Mouse (Mus musculus) midbrain, embryonic 15.5 days (tissue): ENCODE measurements at regions not wholly inside any gene's neighbourhood (a gene's known extent, or its start where the extent isn't known, plus 50 kb on each side); places are given as distances from the start of the nearest gene placed in this dataset.

Experiments used
- ATAC-seq: fragments of 200-750 bp; cut with Nextera tagmentation; replicated peaks from 2 replicates; pipeline ENCODE4 v1.8.0; 2017; ENCODE audit warnings: moderate TSS enrichment
- H3K27ac ChIP-seq: fragments of 300-500 bp; sonication (generic); 2 replicates; pipeline ENCODE4 v1.5.1; 2015; ENCODE audit warnings: mild to moderate bottlenecking, inconsistent platforms
- H3K27me3 ChIP-seq: fragments of 300-500 bp; sonication (generic); replicated peaks from 2 replicates; pipeline ENCODE4 v1.6.1; 2015; ENCODE audit warnings: inconsistent platforms
- H3K36me3 ChIP-seq: fragments of 300-500 bp; sonication (generic); replicated peaks from 2 replicates; pipeline ENCODE4 v1.6.1; 2015; ENCODE audit warnings: inconsistent platforms
- H3K4me1 ChIP-seq: fragments of 300-500 bp; sonication (generic); 2 replicates; pipeline ENCODE4 v1.6.1; 2015; ENCODE audit warnings: inconsistent platforms
- H3K4me2 ChIP-seq: fragments of 300-500 bp; sonication (generic); 2 replicates; pipeline ENCODE4 v1.6.1; 2015; ENCODE audit warnings: inconsistent platforms, mild to moderate bottlenecking, moderate library complexity
- H3K4me3 ChIP-seq: fragments of 300-500 bp; sonication (generic); 2 replicates; pipeline ENCODE4 v1.5.1; 2015; ENCODE audit warnings: mild to moderate bottlenecking, inconsistent platforms
- H3K9ac ChIP-seq: fragments of 300-500 bp; sonication (generic); 2 replicates; pipeline ENCODE4 v1.6.1; 2015; ENCODE audit warnings: mild to moderate bottlenecking, inconsistent platforms
- H3K9me3 ChIP-seq: fragments of 300-500 bp; sonication (generic); 2 replicates; pipeline ENCODE4 v1.6.1; 2016; ENCODE audit warnings: inconsistent platforms
- WGBS: fragments of 180-500 bp; shearing (Covaris S2); methylation state at CpG from one replicate; pipeline ENCODE4 v1.1.7; 2015; ENCODE audit warnings: mixed read lengths; 5-methylcytosine and 5-hydroxymethylcytosine counted together

DNA sequence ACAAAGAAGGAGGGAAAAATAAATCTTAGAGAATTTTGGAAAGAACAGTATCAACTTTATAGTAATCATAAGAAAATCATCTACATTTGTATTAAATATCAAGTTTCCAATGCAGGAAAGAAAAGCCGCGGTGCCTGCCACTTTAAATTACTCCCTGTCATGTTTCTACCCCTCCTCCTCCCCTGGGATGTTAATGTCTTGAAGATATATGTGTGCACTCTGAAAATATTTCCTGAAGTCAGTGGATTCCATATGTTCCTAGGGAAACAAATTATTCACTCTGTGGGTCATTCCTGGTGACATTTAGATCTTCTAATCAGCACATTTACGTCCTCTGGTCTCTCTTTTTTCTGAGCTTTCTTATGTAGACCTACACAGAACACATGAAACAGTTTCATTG lies 57.2 kb upstream of the Rspo3 start:
- H3K4me3 ChIP-seq: no peak overlapping the region
- 85% methylated on average over 3 of the region's 3 CpGs for WGBS
- H3K4me1 ChIP-seq: no peaks in the 10 kb centered on the region
- H3K27me3 ChIP-seq: no peaks in the 10 kb centered on the region
- H3K9me3 ChIP-seq: no peaks in the 10 kb centered on the region
- no peak overlapping the region for H3K27ac ChIP-seq
- no peak overlapping the region for H3K4me2 ChIP-seq
- no peak overlapping the region for H3K9ac ChIP-seq
- H3K36me3 ChIP-seq: no peaks in the 10 kb centered on the region
- no peak for ATAC-seq

DNA sequence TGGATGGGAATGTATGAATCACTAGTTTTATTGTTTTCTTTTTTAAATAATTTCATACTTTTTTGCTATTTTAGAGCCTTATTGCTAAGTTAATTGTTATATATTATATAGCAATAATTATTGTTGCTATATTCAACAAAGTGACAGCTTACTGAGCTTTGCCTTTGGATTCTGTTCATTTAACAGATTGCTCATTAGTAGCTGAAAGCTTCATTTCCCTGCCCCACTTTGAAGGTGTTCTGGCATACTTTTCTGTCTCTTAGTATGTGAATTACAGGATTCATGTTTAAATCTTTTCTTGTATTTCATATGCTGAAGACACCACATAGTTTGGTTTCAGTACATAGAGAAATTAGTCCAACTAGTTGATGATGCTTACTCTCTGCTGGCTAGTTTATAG lies 54.5 kb upstream of the Rspo3 start:
- H3K9me3 ChIP-seq: no peaks in the 10 kb centered on the region
- no peak overlapping the region for H3K27ac ChIP-seq
- no peak overlapping the region for H3K9ac ChIP-seq
- no peak overlapping the region for H3K4me3 ChIP-seq
- H3K27me3 ChIP-seq: no peaks in the 10 kb centered on the region
- no peak overlapping the region for H3K4me2 ChIP-seq
- no peaks in the 10 kb centered on the region for H3K36me3 ChIP-seq
- no peaks in the 10 kb centered on the region for H3K4me1 ChIP-seq
- no peak for ATAC-seq

DNA sequence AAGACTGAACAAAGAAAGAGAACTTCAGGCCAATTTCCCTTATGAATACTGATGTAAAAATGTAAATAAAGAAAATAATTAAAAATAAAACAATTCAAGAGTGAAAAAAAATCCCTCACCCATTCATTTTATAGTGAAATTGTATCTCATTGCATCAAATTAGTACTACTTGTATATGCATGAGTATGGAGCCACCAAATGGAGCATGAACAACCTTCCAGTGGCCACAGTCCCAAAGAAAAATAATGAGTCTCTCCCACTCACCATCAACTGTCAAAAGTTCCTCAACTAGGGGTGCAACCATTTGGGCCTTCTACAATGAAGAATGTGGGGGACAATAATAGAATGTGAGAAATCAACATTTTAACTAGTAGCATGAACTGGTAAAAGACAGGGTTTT lies 54.1 kb upstream of the Rspo3 start:
- Histone ChIP-seq H3K9me3 (no peaks in the 10 kb centered on the region), H3K4me1 (no peaks in the 10 kb centered on the region), H3K36me3 (no peaks in the 10 kb centered on the region), H3K27ac (no peak overlapping the region), H3K4me3 (no peak overlapping the region), H3K27me3 (no peaks in the 10 kb centered on the region), H3K4me2 (no peak overlapping the region), H3K9ac (no peak overlapping the region)
- no peak for ATAC-seq
